Mouse (Mus musculus): Measurements from ENCODE around the gene Ift43.
A peak's percentile ranks its signal among the peaks of the same experiment; 100 is the strongest.

Gene Ift43

GRCm38 (mm10) chr12:86074681-86075080 is 7.7 kb upstream of the Ift43 start:
- peaks cover 52% of the 10 kb centered on the region for H3K27me3 ChIP-seq (ENCODE audit: insufficient read depth, low read length)
- no peaks in the 10 kb centered on the region for H3K36me3 ChIP-seq (ENCODE audit: insufficient read depth, low read length)
- no peak overlapping the region for H3K4me3 ChIP-seq (replicated peaks; ENCODE audit: low read length)
- H3K9me3 ChIP-seq (ENCODE audit: low read length) = no peaks in the 10 kb centered on the region
- no peak for TF ChIP-seq CTCF (conservative IDR thresholded peaks at IDR 0.05; ENCODE audit: low read length)
- TF ChIP-seq POU5F1 (IDR thresholded peaks at IDR 0.05; ENCODE audit: borderline replicate concordance, low read length) = no peak
- TF ChIP-seq NANOG (IDR thresholded peaks at IDR 0.05; ENCODE audit: borderline replicate concordance, low read length) = no peak
- peaks cover 33% of the 10 kb centered on the region for H3K4me1 ChIP-seq (replicated peaks; ENCODE audit: low read depth, low read length)

GRCm38 (mm10) chr12:86075358-86075757 is 7.0 kb upstream of the Ift43 start:
- Histone ChIP-seq H3K27me3 (ENCODE audit: insufficient read depth, low read length) (peaks cover 57% of the 10 kb centered on the region), H3K4me1 (replicated peaks; ENCODE audit: low read depth, low read length) (peaks cover 33% of the 10 kb centered on the region), H3K36me3 (ENCODE audit: insufficient read depth, low read length) (no peaks in the 10 kb centered on the region), H3K4me3 (replicated peaks; ENCODE audit: low read length) (0 out of 2 replicates have a peak overlapping the region, but pooled peaks have one; percentile 17), H3K9me3 (ENCODE audit: low read length) (peaks cover 3% of the 10 kb centered on the region; the same call in 1 of the 2 replicates)
- TF ChIP-seq CTCF (conservative IDR thresholded peaks at IDR 0.05; ENCODE audit: low read length) (no peak), NANOG (IDR thresholded peaks at IDR 0.05; ENCODE audit: borderline replicate concordance, low read length) (no peak), POU5F1 (IDR thresholded peaks at IDR 0.05; ENCODE audit: borderline replicate concordance, low read length) (no peak)

GRCm38 (mm10) chr12:86076321-86076901 is 5.9 kb upstream of the Ift43 start:
- peaks cover 68% of the 10 kb centered on the region for H3K27me3 ChIP-seq (ENCODE audit: insufficient read depth, low read length)
- H3K36me3 ChIP-seq (ENCODE audit: insufficient read depth, low read length) = no peaks in the 10 kb centered on the region
- H3K4me3 ChIP-seq (replicated peaks; ENCODE audit: low read length) = no peak overlapping the region; the same call in 1 of the 2 replicates
- TF ChIP-seq POU5F1 (IDR thresholded peaks at IDR 0.05; ENCODE audit: borderline replicate concordance, low read length) = no peak
- no peak for TF ChIP-seq NANOG (IDR thresholded peaks at IDR 0.05; ENCODE audit: borderline replicate concordance, low read length)
- TF ChIP-seq CTCF (conservative IDR thresholded peaks at IDR 0.05; ENCODE audit: low read length) = no peak
- peaks cover 6% of the 10 kb centered on the region; the same call in 1 of the 2 replicates for H3K9me3 ChIP-seq (ENCODE audit: low read length)
- peaks cover 27% of the 10 kb centered on the region for H3K4me1 ChIP-seq (replicated peaks; ENCODE audit: low read depth, low read length)

- peaks cover 27% of the 10 kb centered on the region for H3K4me1 ChIP-seq (replicated peaks; ENCODE audit: low read depth, low read length)
- no peak overlapping the region for H3K4me3 ChIP-seq (replicated peaks; ENCODE audit: low read length)
- peaks cover 6% of the 10 kb centered on the region; the same call in 1 of the 2 replicates for H3K9me3 ChIP-seq (ENCODE audit: low read length)
- TF ChIP-seq CTCF (conservative IDR thresholded peaks at IDR 0.05; ENCODE audit: low read length) (no peak), POU5F1 (IDR thresholded peaks at IDR 0.05; ENCODE audit: borderline replicate concordance, low read length) (no peak), NANOG (IDR thresholded peaks at IDR 0.05; ENCODE audit: borderline replicate concordance, low read length) (no peak)
- no peaks in the 10 kb centered on the region for H3K36me3 ChIP-seq (ENCODE audit: insufficient read depth, low read length)
- peaks cover 76% of the 10 kb centered on the region for H3K27me3 ChIP-seq (ENCODE audit: insufficient read depth, low read length)
These were observed 5.0 kb upstream of the Ift43 start for GRCm38 (mm10) chr12:86077322-86077721.

GRCm38 (mm10) chr12:86077736-86078135 is 4.6 kb upstream of the Ift43 start:
- Histone ChIP-seq H3K36me3 (ENCODE audit: insufficient read depth, low read length) (no peaks in the 10 kb centered on the region), H3K27me3 (ENCODE audit: insufficient read depth, low read length) (peaks cover 77% of the 10 kb centered on the region), H3K4me1 (replicated peaks; ENCODE audit: low read depth, low read length) (peaks cover 29% of the 10 kb centered on the region), H3K4me3 (replicated peaks; ENCODE audit: low read length) (peak overlapping the region; percentile 81), H3K9me3 (ENCODE audit: low read length) (peaks cover 6% of the 10 kb centered on the region; the same call in 1 of the 2 replicates)
- TF ChIP-seq CTCF (conservative IDR thresholded peaks at IDR 0.05; ENCODE audit: low read length) = no peak

GRCm38 (mm10) chr12:86078176-86078552 is 4.2 kb upstream of the Ift43 start:
- peaks cover 6% of the 10 kb centered on the region; the same call in 1 of the 2 replicates for H3K9me3 ChIP-seq (ENCODE audit: low read length)
- TF ChIP-seq CTCF (conservative IDR thresholded peaks at IDR 0.05; ENCODE audit: low read length) = no peak
- TF ChIP-seq NANOG (IDR thresholded peaks at IDR 0.05; ENCODE audit: borderline replicate concordance, low read length) = no peak
- no peak for TF ChIP-seq POU5F1 (IDR thresholded peaks at IDR 0.05; ENCODE audit: borderline replicate concordance, low read length)
- no peaks in the 10 kb centered on the region for H3K36me3 ChIP-seq (ENCODE audit: insufficient read depth, low read length)
- H3K27me3 ChIP-seq (ENCODE audit: insufficient read depth, low read length) = peaks cover 77% of the 10 kb centered on the region
- H3K4me1 ChIP-seq (replicated peaks; ENCODE audit: low read depth, low read length) = peaks cover 34% of the 10 kb centered on the region
- H3K4me3 ChIP-seq (replicated peaks; ENCODE audit: low read length) = peak overlapping the region; percentile 81

- Histone ChIP-seq H3K36me3 (ENCODE audit: insufficient read depth, low read length) (no peaks in the 10 kb centered on the region), H3K4me3 (replicated peaks; ENCODE audit: low read length) (peak within 1 kb of the TSS; percentile 81), H3K27me3 (ENCODE audit: insufficient read depth, low read length) (peaks cover 77% of the 10 kb centered on the region), H3K9me3 (ENCODE audit: low read length) (peaks cover 6% of the 10 kb centered on the region; the same call in 1 of the 2 replicates), H3K4me1 (replicated peaks; ENCODE audit: low read depth, low read length) (peaks cover 37% of the 10 kb centered on the region)
- TF ChIP-seq CTCF (conservative IDR thresholded peaks at IDR 0.05; ENCODE audit: low read length) (no peak), POU5F1 (IDR thresholded peaks at IDR 0.05; ENCODE audit: borderline replicate concordance, low read length) (no peak), NANOG (IDR thresholded peaks at IDR 0.05; ENCODE audit: borderline replicate concordance, low read length) (no peak)
These were observed 3.7 kb upstream of the Ift43 start, which contains the start of gene Tgfb3 for GRCm38 (mm10) chr12:86078553-86079201. Gene Tgfb3, minus strand, starts transcription at chr12:86079041.

- Histone ChIP-seq H3K4me3 (replicated peaks; ENCODE audit: low read length) (peak overlapping the region; percentile 81), H3K27me3 (ENCODE audit: insufficient read depth, low read length) (peaks cover 77% of the 10 kb centered on the region), H3K36me3 (ENCODE audit: insufficient read depth, low read length) (no peaks in the 10 kb centered on the region), H3K9me3 (ENCODE audit: low read length) (peaks cover 6% of the 10 kb centered on the region; the same call in 1 of the 2 replicates), H3K4me1 (replicated peaks; ENCODE audit: low read depth, low read length) (peaks cover 37% of the 10 kb centered on the region)
- TF ChIP-seq NANOG (IDR thresholded peaks at IDR 0.05; ENCODE audit: borderline replicate concordance, low read length) (no peak), CTCF (conservative IDR thresholded peaks at IDR 0.05; ENCODE audit: low read length) (peak; percentile 59)
These were observed 3.1 kb upstream of the Ift43 start for GRCm38 (mm10) chr12:86079202-86079667.
